Mouse (Mus musculus): Measurements from ENCODE around the gene Wbp1l. TPM values are rescaled to one million over a fixed set of nuclear protein-coding genes. Genes with fewer than 3 reads are reported as not detected.

The Wbp1l gene
- polyA plus RNA-seq, 1 experiment from 2014 or later, result 40.7 TPM

- WGBS, result 66% methylated on average over 13 of the region's 13 CpGs
- DNase-seq (ENCODE audit: low spot score) (peak; percentile 76), ATAC-seq (replicated peaks; ENCODE audit: low FRiP score) (no peak; the same call in 1 of the 2 replicates)
- Histone ChIP-seq H3K27me3 (replicated peaks; ENCODE audit: control insufficient read depth, insufficient read depth, low read length) (no peaks in the 10 kb centered on the region), H3K27ac (ENCODE audit: low read depth, low read length) (no peak overlapping the region), H3K9ac (ENCODE audit: low read depth, low read length) (no peak overlapping the region), H3K4me2 (no peak overlapping the region), H3K9me3 (ENCODE audit: control insufficient read depth, low read length) (no peaks in the 10 kb centered on the region), H3K4me1 (replicated peaks; ENCODE audit: control insufficient read depth, insufficient read depth, low read length) (no peaks in the 10 kb centered on the region), H3K4me3 (ENCODE audit: low read depth, low read length) (no peak overlapping the region), H3K36me3 (ENCODE audit: control insufficient read depth, insufficient read depth, low read length) (peaks cover 6% of the 10 kb centered on the region; the same call in 1 of the 2 replicates)
These were observed 10.9 kb upstream of the Wbp1l start for GRCm38 (mm10) chr19:46587823-46588508.

DNA sequence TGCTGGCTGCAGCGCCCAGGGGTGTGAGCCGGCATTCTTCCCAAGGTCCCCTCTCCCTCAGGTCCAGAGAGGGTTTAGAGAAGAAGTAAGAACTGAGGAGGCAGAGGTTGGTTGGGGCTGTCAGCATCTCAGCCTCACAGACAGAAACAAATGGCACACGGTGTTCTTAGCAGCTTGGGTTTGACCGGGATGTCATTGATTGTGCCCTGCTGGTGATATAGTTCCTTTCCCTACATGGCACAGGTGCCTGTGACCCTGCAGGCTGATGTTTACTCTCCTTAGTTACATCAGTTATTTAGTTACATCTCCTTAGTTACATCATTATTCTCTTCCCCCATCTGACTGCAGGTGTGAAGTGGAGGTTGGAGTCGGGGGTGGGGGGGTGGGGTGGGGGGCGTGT lies 7.3 kb upstream of the Wbp1l start:
- H3K9ac ChIP-seq (ENCODE audit: low read depth, low read length), result no peak overlapping the region
- peaks cover 10% of the 10 kb centered on the region; the same call in 1 of the 2 replicates for H3K36me3 ChIP-seq (ENCODE audit: control insufficient read depth, insufficient read depth, low read length)
- H3K27ac ChIP-seq (ENCODE audit: low read depth, low read length), result no peak overlapping the region
- no peak overlapping the region for H3K4me2 ChIP-seq
- no peaks in the 10 kb centered on the region for H3K9me3 ChIP-seq (ENCODE audit: control insufficient read depth, low read length)
- no peak overlapping the region for H3K4me3 ChIP-seq (ENCODE audit: low read depth, low read length)
- no peaks in the 10 kb centered on the region for H3K4me1 ChIP-seq (replicated peaks; ENCODE audit: control insufficient read depth, insufficient read depth, low read length)
- ATAC-seq (replicated peaks; ENCODE audit: low FRiP score) (no peak), DNase-seq (ENCODE audit: low spot score) (no peak)
- no peaks in the 10 kb centered on the region for H3K27me3 ChIP-seq (replicated peaks; ENCODE audit: control insufficient read depth, insufficient read depth, low read length)
- WGBS, result 81% methylated on average over 6 of the region's 6 CpGs

- DNase-seq (ENCODE audit: low spot score) (no peak), ATAC-seq (replicated peaks; ENCODE audit: low FRiP score) (no peak)
- Histone ChIP-seq H3K4me3 (ENCODE audit: low read depth, low read length) (no peak overlapping the region), H3K36me3 (ENCODE audit: control insufficient read depth, insufficient read depth, low read length) (peaks cover 10% of the 10 kb centered on the region; the same call in 1 of the 2 replicates), H3K9ac (ENCODE audit: low read depth, low read length) (no peak overlapping the region), H3K9me3 (ENCODE audit: control insufficient read depth, low read length) (no peaks in the 10 kb centered on the region), H3K27me3 (replicated peaks; ENCODE audit: control insufficient read depth, insufficient read depth, low read length) (no peaks in the 10 kb centered on the region), H3K4me2 (no peak overlapping the region), H3K27ac (ENCODE audit: low read depth, low read length) (no peak overlapping the region), H3K4me1 (replicated peaks; ENCODE audit: control insufficient read depth, insufficient read depth, low read length) (no peaks in the 10 kb centered on the region)
- 88% methylated on average over 9 of the region's 9 CpGs for WGBS
These were observed 6.0 kb upstream of the Wbp1l start for GRCm38 (mm10) chr19:46592751-46593439.

DNA sequence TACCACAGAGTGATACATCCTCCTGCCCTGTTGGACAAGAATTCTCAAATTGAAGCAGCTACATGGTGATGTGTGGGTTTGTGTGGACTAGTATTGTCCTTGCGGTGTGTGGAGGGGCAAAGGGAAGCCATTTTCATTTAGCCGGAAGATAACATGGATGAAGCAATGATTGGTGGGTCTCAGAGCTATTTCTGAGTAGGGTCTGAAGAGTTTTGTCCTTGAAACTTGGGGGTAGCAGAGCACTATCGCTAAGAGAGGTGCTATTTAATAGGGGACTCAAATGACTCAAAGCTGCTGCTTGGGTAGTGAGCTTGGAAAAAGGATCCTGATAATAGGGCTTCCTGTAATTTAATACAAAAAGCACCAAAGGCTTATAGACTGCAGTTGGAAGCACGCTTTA lies 697 bp upstream of the Wbp1l start:
- no peaks in the 10 kb centered on the region for H3K27me3 ChIP-seq (replicated peaks; ENCODE audit: control insufficient read depth, insufficient read depth, low read length)
- peak overlapping the region; percentile 48 for H3K4me2 ChIP-seq
- DNase-seq (ENCODE audit: low spot score) (no peak), ATAC-seq (replicated peaks; ENCODE audit: low FRiP score) (no peak)
- H3K9ac ChIP-seq (ENCODE audit: low read depth, low read length), result no peak overlapping the region
- WGBS, result 85% methylated on average over 4 of the region's 4 CpGs
- 0 out of 2 replicates have a peak, but pooled peaks cover 6% of the 10 kb centered on the region for H3K36me3 ChIP-seq (ENCODE audit: control insufficient read depth, insufficient read depth, low read length)
- H3K4me3 ChIP-seq (ENCODE audit: low read depth, low read length), result peak overlapping the region; percentile 5; the same call in 1 of the 2 replicates
- peaks cover 18% of the 10 kb centered on the region for H3K4me1 ChIP-seq (replicated peaks; ENCODE audit: control insufficient read depth, insufficient read depth, low read length)
- no peaks in the 10 kb centered on the region for H3K9me3 ChIP-seq (ENCODE audit: control insufficient read depth, low read length)
- H3K27ac ChIP-seq (ENCODE audit: low read depth, low read length), result no peak overlapping the region

- H3K4me3 ChIP-seq (ENCODE audit: low read depth, low read length), result peak overlapping the region; percentile 87
- ATAC-seq (replicated peaks; ENCODE audit: low FRiP score), result peak; percentile 15; the same call in 1 of the 2 replicates
- H3K9ac ChIP-seq (ENCODE audit: low read depth, low read length), result peak overlapping the region; percentile 73
- no peaks in the 10 kb centered on the region for H3K27me3 ChIP-seq (replicated peaks; ENCODE audit: control insufficient read depth, insufficient read depth, low read length)
- peaks cover 18% of the 10 kb centered on the region for H3K4me1 ChIP-seq (replicated peaks; ENCODE audit: control insufficient read depth, insufficient read depth, low read length)
- H3K36me3 ChIP-seq (ENCODE audit: control insufficient read depth, insufficient read depth, low read length), result peaks cover 7% of the 10 kb centered on the region; the same call in 1 of the 2 replicates
- DNase-seq (ENCODE audit: low spot score), result peak; percentile 49
- peak overlapping the region; percentile 80 for H3K4me2 ChIP-seq
- H3K27ac ChIP-seq (ENCODE audit: low read depth, low read length), result no peak overlapping the region
- no peaks in the 10 kb centered on the region for H3K9me3 ChIP-seq (ENCODE audit: control insufficient read depth, low read length)
- 18% methylated on average over 22 of the region's 22 CpGs for WGBS
These were observed 732 bp downstream of the Wbp1l start for GRCm38 (mm10) chr19:46599375-46600256.

- Histone ChIP-seq H3K4me3 (ENCODE audit: low read depth, low read length) (peak overlapping the region; percentile 87), H3K27ac (ENCODE audit: low read depth, low read length) (no peak overlapping the region)
- WGBS, result 60% methylated on average over 4 of the region's 4 CpGs
These were observed 1.5 kb downstream of the Wbp1l start for GRCm38 (mm10) chr19:46600371-46600770.

DNA sequence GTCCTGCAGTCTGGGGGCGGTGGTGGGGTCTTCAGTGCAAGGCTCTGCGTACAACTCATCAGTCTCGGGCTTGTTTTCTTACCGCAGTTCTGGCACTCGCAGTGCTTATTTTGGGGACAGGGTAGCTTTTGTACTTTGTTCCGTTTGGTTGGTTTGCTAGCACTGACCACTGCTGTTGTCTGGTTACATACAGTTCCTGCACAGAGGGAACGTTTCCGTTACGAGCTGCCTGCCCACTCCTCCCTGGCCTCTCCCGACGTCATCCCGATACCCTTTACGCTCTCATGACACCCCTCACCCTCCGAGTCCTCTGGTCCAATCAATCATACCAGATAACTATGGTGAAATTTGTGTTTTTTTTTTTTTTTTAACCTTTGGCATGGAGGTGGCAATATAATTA lies 2.6 kb downstream of the Wbp1l start:
- H3K9me3 ChIP-seq (ENCODE audit: control insufficient read depth, low read length), result no peaks in the 10 kb centered on the region
- peak overlapping the region; percentile 9; the same call in 1 of the 2 replicates for H3K27ac ChIP-seq (ENCODE audit: low read depth, low read length)
- no peak for ATAC-seq (replicated peaks; ENCODE audit: low FRiP score)
- H3K27me3 ChIP-seq (replicated peaks; ENCODE audit: control insufficient read depth, insufficient read depth, low read length), result no peaks in the 10 kb centered on the region
- peaks cover 9% of the 10 kb centered on the region; the same call in 1 of the 2 replicates for H3K36me3 ChIP-seq (ENCODE audit: control insufficient read depth, insufficient read depth, low read length)
- peak overlapping the region; percentile 30 for H3K4me2 ChIP-seq
- H3K4me3 ChIP-seq (ENCODE audit: low read depth, low read length), result no peak overlapping the region
- DNase-seq (ENCODE audit: low spot score), result no peak
- 66% methylated on average over 14 of the region's 14 CpGs for WGBS
- 0 out of 2 replicates have a peak overlapping the region, but pooled peaks have one; percentile 20 for H3K9ac ChIP-seq (ENCODE audit: low read depth, low read length)
- H3K4me1 ChIP-seq (replicated peaks; ENCODE audit: control insufficient read depth, insufficient read depth, low read length), result peaks cover 18% of the 10 kb centered on the region

More at GRCm38 (mm10) chr19:46600371-46600770, 1.5 kb downstream of the Wbp1l start:
- no peak overlapping the region for H3K9ac ChIP-seq (ENCODE audit: low read depth, low read length)
- ATAC-seq (replicated peaks; ENCODE audit: low FRiP score) (no peak), DNase-seq (ENCODE audit: low spot score) (no peak)
- peak overlapping the region; percentile 80 for H3K4me2 ChIP-seq
- H3K9me3 ChIP-seq (ENCODE audit: control insufficient read depth, low read length), result no peaks in the 10 kb centered on the region
- H3K36me3 ChIP-seq (ENCODE audit: control insufficient read depth, insufficient read depth, low read length), result peaks cover 7% of the 10 kb centered on the region; the same call in 1 of the 2 replicates
- H3K27me3 ChIP-seq (replicated peaks; ENCODE audit: control insufficient read depth, insufficient read depth, low read length), result no peaks in the 10 kb centered on the region
- peaks cover 18% of the 10 kb centered on the region for H3K4me1 ChIP-seq (replicated peaks; ENCODE audit: control insufficient read depth, insufficient read depth, low read length)

DNA sequence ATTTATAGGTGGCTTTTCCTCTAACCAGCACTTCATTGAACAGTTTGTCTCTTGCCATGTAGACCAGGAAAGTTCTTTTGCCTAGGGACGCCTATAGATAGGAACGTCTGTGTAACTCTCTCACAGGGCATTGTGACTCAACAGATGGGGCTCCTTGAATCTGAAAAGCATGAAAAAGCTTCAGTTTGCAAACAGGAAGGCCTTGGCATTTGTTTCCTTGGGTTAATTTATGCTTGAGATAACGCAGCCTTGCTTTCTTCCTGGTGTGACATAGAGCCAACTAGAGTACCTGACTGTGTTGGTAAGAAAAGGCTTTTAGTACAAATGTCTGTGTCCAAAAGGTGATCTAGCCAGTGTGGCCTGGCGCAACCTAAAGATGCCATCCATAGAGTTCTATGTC lies 3.5 kb downstream of the Wbp1l start:
- no peak for ATAC-seq (replicated peaks; ENCODE audit: low FRiP score)
- WGBS, result 78% methylated on average over 4 of the region's 4 CpGs
- Histone ChIP-seq H3K9me3 (ENCODE audit: control insufficient read depth, low read length) (no peaks in the 10 kb centered on the region), H3K4me2 (no peak overlapping the region), H3K27me3 (replicated peaks; ENCODE audit: control insufficient read depth, insufficient read depth, low read length) (no peaks in the 10 kb centered on the region), H3K4me1 (replicated peaks; ENCODE audit: control insufficient read depth, insufficient read depth, low read length) (peaks cover 18% of the 10 kb centered on the region), H3K36me3 (ENCODE audit: control insufficient read depth, insufficient read depth, low read length) (peaks cover 11% of the 10 kb centered on the region; the same call in 1 of the 2 replicates), H3K9ac (ENCODE audit: low read depth, low read length) (no peak overlapping the region), H3K27ac (ENCODE audit: low read depth, low read length) (no peak overlapping the region), H3K4me3 (ENCODE audit: low read depth, low read length) (no peak overlapping the region)
- DNase-seq (ENCODE audit: low spot score), result no peak

All from liver, embryonic 11.5 days (tissue).